Mouse (Mus musculus): ENCODE measurements at regions not wholly inside any gene's neighbourhood (a gene's known extent, or its start where the extent isn't known, plus 50 kb on each side); places are given as distances from the start of the nearest gene placed in this dataset.

GRCm38 (mm10) chr6:13373896-13374295, 149.1 kb upstream of the Vwde start:
- TF ChIP-seq CTCF (conservative IDR thresholded peaks at IDR 0.05; ENCODE audit: low read length): no peak
- TF ChIP-seq NANOG (IDR thresholded peaks at IDR 0.05; ENCODE audit: borderline replicate concordance, low read length): no peak
